Mouse (Mus musculus) mature B cell (primary cell): ENCODE data around the gene Depdc7.

Experiments used
- in situ Hi-C: fragments of 300-500 bp; cut with MboI; formaldehyde crosslinking; loops from 2 replicates; pipeline ENCODE4 v1.14.3; 2019

Depdc7 gene

GRCm38 (mm10) chr2:104716279-104716678, 26.4 kb downstream of the Depdc7 start, which contains the start of gene Pin1rt1:
TSS of gene Pin1rt1 (minus strand) at chr2:104716379.
- in situ Hi-C loops = no loop called here

GRCm38 (mm10) chr2:104714254-104714691, 28.4 kb downstream of the Depdc7 start:
- in situ Hi-C loops = no loop called here

GRCm38 (mm10) chr2:104712486-104712809, 30.2 kb downstream of the Depdc7 start:
- in situ Hi-C loops = no loop called here

DNA sequence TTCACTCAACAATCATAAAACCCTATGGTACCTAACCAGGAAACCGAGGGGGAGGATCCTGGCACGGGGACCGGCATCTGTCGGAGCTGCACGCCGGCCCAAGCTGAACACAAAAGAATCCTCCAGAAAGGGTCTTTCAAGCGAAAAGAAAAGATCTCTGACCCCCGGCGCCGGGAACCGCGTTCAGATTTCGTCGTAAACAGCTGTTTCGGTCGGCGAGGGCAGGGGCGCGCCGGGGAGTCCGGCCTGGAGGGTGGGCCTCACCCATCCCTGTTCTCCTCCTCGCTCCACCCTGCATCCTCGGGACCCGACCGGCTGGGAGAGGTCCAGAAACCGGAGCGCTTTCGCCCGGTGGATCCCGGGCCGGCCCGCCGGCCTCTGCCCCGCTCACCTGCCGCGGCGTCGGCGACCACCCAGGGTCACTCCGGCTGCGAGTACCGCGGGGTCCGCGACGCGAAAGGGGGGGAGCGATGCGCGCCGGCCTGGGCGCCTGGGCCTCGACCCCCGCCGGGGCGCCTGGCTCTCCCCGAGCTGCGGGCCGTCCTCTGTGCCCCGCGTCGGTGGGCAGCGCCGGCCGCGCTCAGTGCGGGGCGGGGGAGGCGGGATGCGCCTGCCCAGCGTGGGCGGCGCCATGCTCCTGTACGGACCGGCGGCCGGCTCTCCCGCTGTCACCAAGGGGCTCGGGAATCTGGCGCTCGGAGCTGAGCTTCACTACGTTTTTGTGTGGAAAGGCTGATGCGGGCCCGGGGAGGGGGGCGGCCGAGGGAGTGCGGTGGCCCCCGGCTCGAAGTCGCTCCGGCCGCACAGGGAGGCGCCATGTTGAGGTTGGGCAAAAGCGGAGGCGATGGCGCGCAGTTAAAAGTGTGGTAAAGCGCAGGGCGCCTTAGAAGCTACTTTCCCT, 30.8 kb downstream of the Depdc7 start, which contains the start of gene Tcp11l1:
Tcp11l1 (minus strand) TSS at position 585 of the 901 bp plus-strand sequence.
- in situ Hi-C loops = no loop called here

- in situ Hi-C loops = no loop called here
These were observed 31.9 kb downstream of the Depdc7 start for GRCm38 (mm10) chr2:104710670-104711370.

- in situ Hi-C loops = no loop called here
These were observed 32.8 kb downstream of the Depdc7 start for GRCm38 (mm10) chr2:104709786-104710337.

GRCm38 (mm10) chr2:104704355-104704754, 38.3 kb downstream of the Depdc7 start:
- in situ Hi-C loops = no loop called here

DNA sequence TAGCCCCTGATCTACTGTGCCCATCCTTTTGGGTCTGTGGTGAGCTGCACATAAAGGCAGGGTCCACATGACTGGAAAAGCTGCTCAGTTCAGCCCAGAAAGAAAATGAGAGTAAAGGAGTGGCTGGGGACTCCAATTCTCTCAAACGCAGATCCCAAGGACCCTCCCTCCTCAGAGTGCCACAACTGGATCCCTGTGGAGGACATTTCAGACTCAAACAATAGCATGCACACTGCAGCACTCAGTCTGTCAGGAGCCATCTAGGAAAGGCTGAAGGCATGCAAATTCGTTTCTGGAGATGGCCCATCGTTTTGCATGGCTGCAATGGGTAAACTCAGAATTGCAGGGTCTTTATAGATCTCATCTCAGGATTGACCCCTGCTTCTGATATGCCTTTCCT, 39.5 kb downstream of the Depdc7 start:
- in situ Hi-C loops = no loop called here

DNA sequence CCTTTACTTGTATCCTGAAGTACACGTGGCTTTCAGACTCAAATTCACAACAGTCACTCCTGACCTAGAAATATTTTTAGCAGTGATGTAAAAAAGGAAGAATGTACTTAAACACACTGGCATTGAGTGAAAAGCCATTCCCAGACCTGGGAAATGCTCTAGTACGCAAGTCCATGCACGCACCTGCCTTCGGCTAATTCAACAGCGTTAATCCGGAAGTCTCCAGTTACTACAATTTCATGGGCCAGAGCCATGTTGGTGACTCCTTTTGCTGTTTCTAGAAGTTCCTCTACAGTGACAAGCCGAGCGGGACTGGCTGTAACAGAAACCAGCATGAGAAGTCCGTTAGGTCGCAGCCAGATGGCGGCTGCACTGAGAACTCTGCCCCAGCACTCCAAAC, 43.0 kb downstream of the Depdc7 start:
- in situ Hi-C loops = no loop called here

- in situ Hi-C loops = no loop called here
These were observed 50.1 kb downstream of the Depdc7 start for GRCm38 (mm10) chr2:104692551-104692950.

GRCm38 (mm10) chr2:104690720-104691119, 52.0 kb downstream of the Depdc7 start:
- in situ Hi-C loops = no loop called here

DNA sequence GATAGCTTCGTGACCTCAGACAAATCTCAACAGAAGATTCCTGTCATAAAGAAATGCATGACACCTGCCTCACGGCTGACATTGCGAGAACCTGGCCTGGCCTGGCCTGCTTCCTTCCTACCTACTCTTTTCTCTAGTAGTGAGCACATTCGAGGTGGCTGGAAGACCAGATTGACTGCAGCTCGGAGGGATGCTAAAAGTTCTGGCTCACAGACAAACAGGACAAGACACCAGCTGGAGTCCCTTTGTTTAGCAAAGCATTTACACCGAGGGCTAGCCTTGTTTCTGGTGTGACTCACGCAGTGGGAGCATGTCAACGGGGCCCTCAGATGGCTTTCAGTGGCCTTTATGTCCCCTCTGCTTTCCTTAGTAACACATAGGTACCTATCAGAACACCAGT, 54.0 kb downstream of the Depdc7 start:
- in situ Hi-C loops = no loop called here

GRCm38 (mm10) chr2:104688321-104688720, 54.4 kb downstream of the Depdc7 start:
- in situ Hi-C loops = no loop called here

DNA sequence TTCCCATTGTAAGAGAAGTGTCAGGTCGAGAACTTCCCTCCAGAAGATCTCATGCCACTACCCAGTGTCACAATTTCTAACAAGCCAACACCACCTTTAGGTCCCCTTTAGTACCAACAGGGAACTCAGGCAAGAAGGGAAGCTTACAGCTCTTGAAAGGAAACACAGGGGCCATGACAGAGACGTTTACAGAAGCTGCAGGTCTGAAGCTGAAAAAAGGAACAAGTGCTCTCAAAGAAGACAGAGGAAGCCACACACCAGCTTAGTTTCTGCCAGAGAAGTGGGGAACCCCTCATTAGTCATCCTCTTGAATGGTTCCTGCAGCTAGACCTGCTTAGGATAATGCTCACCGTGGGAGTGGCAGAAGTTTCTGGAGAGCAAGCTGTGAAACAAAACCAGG, 55.4 kb downstream of the Depdc7 start:
- in situ Hi-C loops = no loop called here

DNA sequence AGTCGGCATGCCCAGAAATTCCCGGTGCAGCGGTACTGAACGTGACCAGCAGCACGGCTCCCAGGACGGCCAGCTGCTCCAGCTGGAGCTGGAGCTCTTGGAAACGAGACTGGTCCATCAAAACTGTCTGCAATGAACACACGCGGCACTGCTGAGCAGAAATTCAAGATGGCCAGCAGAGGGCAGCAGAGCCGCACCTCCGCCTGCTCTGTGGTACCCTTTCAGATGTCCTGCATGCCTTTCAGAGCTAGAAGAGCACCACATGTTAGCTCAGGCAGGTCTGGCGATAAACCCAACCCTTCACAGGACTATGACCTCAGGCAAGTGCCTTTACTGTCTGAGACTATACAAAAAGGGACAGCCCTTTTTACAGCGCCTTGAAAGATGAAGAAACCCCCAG, 57.3 kb downstream of the Depdc7 start:
- in situ Hi-C loops = no loop called here

DNA sequence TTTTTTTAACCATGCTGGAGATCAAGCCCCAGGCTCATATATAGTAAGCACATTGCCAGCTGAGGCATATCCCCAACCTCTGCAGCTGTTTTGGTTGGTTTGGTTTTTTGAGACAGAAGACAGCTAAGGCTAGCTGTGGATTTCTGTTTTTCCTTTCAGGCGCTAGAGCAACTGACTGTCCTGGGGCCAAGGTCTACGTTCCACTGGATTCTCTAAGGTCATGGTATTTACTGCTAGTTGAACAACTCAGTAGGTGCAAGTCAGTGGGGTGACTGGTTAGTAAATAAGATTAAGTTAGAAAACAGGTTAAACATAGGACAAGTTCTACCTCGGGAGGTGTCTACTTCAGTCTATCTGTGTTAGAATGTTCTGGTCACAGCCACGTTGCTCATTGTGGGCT, 57.9 kb downstream of the Depdc7 start:
- in situ Hi-C loops = no loop called here

- in situ Hi-C loops = no loop called here
These were observed 65.4 kb downstream of the Depdc7 start for GRCm38 (mm10) chr2:104677326-104677725.
